Mouse (Mus musculus): ENCODE measurements at regions not wholly inside any gene's neighbourhood (a gene's known extent, or its start where the extent isn't known, plus 50 kb on each side); places are given as distances from the start of the nearest gene placed in this dataset.
A peak's percentile ranks its signal among the peaks of the same experiment; 100 is the strongest.

DNA sequence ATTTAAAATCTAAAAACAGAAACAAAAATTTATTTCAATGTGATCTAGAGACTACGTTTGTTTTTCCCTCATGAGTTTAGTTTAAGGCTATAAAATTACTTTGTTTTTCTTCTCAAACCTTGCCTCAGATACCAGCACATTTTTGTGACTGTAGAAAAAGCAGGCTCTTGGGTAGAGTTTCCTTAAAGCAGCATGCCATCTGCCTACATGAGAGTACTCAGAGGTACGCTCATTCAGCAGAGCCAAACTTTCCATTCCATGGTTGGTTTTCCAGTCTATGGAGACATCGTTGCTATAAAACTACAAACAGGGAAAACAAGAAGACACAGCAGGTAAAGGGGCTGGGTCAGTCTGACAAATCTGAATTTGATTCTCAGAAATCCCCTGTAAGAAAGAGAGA lies 705.4 kb upstream of the Celf2 start:
- DNase-seq (ENCODE audit: low spot score in 2 of 2), result peak in 1 of 2 experiments; percentile 20
